Mouse (Mus musculus) limb, embryonic 10.5 days (tissue): ENCODE measurements around the gene Eci1. TPM values are rescaled to one million over a fixed set of nuclear protein-coding genes. Genes with fewer than 3 reads are reported as not detected.
"Not testable (repeated sequence)": the region's sequence is repeated elsewhere in the genome, so short reads cannot be mapped to it uniquely, and the experiment has no call there.

Experiments used
- DNase-seq: peaks from one replicate; pipeline ENCODE4 v3.0.0-alpha.2; 2017; ENCODE audit warnings: low spot score
- H3K27ac ChIP-seq: fragments of 300-500 bp; sonication (generic); 2 replicates; pipeline ENCODE4 v1.5.1; 2016; ENCODE audit warnings: mild to moderate bottlenecking
- H3K27me3 ChIP-seq: fragments of 300-500 bp; sonication (generic); 2 replicates; pipeline ENCODE4 v1.6.1; 2016; ENCODE audit warnings: low read depth, mild to moderate bottlenecking; ENCODE audit not compliant: poor library complexity, severe bottlenecking
- H3K36me3 ChIP-seq: fragments of 300-500 bp; sonication (generic); 2 replicates; pipeline ENCODE4 v1.6.1; 2016; ENCODE audit warnings: mild to moderate bottlenecking, moderate library complexity
- H3K4me1 ChIP-seq: fragments of 300-500 bp; sonication (generic); 2 replicates; pipeline ENCODE4 v1.6.1; 2016
- H3K4me3 ChIP-seq: fragments of 300-500 bp; sonication (generic); 2 replicates; pipeline ENCODE4 v1.5.1; 2016; ENCODE audit warnings: mild to moderate bottlenecking, moderate library complexity
- H3K9me3 ChIP-seq: fragments of 300-500 bp; sonication (generic); replicated peaks from 2 replicates; pipeline ENCODE4 v1.6.1; 2016; ENCODE audit warnings: mild to moderate bottlenecking
- WGBS: fragments of 180-500 bp; shearing (Covaris S2); methylation state at CpG from one replicate; pipeline ENCODE4 v1.1.7; 2016; 5-methylcytosine and 5-hydroxymethylcytosine counted together
- polyA plus RNA-seq: library from polyadenylated mRNA; unstranded; fragments of >200 nt; fragmentation: Nextera tagmentation; extraction: Ambion mirVana; gene quantifications from 2 replicates; pipeline ENCODE4 v1.2.1, GENCODE M21; 2016

Gene Eci1
- polyA plus RNA-seq, 1 experiment from 2014 or later, result 104 TPM

GRCm38 (mm10) chr17:24415011-24415410 lies 11.4 kb upstream of the Eci1 start:
- under 1% methylated on average over 21 of the region's 21 CpGs for WGBS
- no peak for DNase-seq
- Histone ChIP-seq H3K9me3 (no peaks in the 10 kb centered on the region), H3K36me3 (peaks cover 66% of the 10 kb centered on the region), H3K27me3 (no peaks in the 10 kb centered on the region), H3K4me3 (peak overlapping the region; percentile 78), H3K27ac (peak overlapping the region; percentile 99), H3K4me1 (peaks cover 25% of the 10 kb centered on the region)

DNA sequence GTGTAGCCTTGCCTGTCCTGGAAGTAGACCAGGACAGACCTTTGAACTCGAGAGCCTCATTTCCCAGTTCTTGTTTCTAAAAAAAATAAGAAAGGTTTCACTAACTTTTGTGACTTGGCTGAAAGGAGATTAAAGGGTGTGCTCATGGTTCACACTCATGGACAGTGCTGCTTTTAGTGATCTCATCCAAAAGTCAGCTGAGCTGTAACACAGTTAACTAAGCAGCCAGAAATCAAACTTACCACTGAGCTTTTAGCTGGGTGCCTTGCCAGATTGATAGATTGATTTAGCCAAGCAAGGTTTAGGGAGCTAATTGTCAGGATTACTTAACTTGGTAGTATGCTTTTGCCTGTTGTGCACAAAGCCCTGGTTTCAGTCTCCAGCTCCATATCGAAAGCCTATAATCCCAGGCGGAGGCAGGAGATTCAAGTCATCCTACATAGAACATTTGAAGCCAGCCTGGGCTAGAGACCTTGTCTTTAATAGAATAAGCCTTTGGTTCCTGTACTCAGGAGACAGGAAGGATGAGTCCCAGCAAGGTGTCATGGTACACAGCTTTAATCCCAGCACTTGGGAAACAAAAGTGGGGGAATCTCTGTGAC lies 10.3 kb upstream of the Eci1 start:
- Histone ChIP-seq H3K9me3 (no peaks in the 10 kb centered on the region), H3K4me3 (peak overlapping the region; percentile 78), H3K36me3 (peaks cover 66% of the 10 kb centered on the region), H3K27ac (no peak overlapping the region), H3K4me1 (peaks cover 25% of the 10 kb centered on the region), H3K27me3 (no peaks in the 10 kb centered on the region)
- DNase-seq, result no peak
- whole genome bisulfite sequencing, result 95% methylated on average over 3 of the region's 3 CpGs

DNA sequence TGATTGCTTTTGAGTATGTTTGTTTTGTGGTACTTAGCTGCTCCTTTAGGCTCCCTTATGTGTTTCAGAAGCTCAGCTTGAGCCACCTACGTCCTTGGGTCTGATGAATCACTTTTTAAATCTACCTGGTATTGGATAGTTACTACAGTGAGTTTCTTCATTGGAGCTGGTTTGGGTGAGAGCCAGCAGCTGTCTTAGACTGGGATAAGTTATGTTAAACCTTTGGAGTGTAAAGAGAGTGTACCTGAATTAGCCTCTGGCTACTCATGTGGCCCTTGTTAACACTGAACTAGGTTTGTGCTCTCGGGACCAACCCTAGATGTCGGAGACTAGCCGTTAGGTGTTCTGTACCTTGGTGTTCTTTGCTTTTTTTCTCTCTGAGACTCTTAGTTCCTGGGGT lies 3.3 kb upstream of the Eci1 start:
- WGBS, result 96% methylated on average over 4 of the region's 4 CpGs
- H3K27me3 ChIP-seq, result no peaks in the 10 kb centered on the region
- H3K4me1 ChIP-seq, result peaks cover 15% of the 10 kb centered on the region
- no peaks in the 10 kb centered on the region for H3K9me3 ChIP-seq
- no peak for DNase-seq
- H3K4me3 ChIP-seq, result no peak overlapping the region
- peaks cover 80% of the 10 kb centered on the region for H3K36me3 ChIP-seq
- no peak overlapping the region for H3K27ac ChIP-seq

DNA sequence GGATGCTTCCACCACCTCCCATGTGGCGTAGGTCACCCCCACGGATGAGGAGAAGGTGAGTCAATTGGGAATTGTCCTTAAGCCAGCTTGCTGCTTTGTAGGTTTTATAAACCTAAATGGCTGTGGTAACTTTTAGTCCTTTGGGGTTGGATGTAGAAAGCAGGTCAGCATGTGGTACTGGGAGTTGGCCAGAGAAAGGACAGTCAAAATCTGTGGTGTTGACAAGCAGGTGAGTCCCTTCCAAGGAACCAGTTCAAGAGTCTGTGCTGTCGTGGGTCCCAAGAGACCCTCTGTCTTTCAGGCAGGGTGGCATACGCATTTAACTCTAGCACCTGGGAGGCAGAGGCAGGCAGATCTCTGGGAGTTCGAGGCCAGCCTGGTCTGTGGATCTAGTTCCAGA lies 2.0 kb upstream of the Eci1 start:
- Histone ChIP-seq H3K9me3 (no peaks in the 10 kb centered on the region), H3K27ac (no peak overlapping the region), H3K4me3 (no peak overlapping the region), H3K27me3 (no peaks in the 10 kb centered on the region), H3K36me3 (peaks cover 71% of the 10 kb centered on the region), H3K4me1 (peaks cover 15% of the 10 kb centered on the region)
- no peak for DNase-seq
- 90% methylated on average over 5 of the region's 5 CpGs for WGBS

GRCm38 (mm10) chr17:24425326-24425725 lies 1.1 kb upstream of the Eci1 start:
- peaks cover 15% of the 10 kb centered on the region for H3K4me1 ChIP-seq
- H3K4me3 ChIP-seq, DNase-seq, H3K27me3 ChIP-seq, H3K9me3 ChIP-seq, H3K27ac ChIP-seq: not testable (repeated sequence)
- peaks cover 66% of the 10 kb centered on the region for H3K36me3 ChIP-seq
- WGBS, result 88% methylated on average over 6 of the region's 8 CpGs

DNA sequence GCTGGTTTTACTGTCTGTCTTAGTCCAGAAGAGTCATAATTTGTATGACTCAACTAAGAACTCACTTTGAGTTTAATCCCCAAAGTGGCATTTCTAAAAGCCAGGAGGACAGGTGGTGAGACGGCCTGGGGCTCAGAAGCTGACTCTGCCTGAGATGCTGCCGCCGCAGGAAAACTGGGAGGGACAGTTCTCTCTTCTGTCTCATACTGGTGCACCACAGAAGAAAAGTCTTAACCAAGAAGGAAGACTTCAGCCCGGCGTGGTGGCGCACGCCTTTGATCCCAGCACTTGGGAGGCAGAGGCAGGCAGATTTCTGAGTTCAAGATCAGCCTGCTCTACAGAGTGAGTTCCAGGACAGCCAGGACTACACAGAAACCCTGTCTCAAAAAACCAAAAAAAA lies 536 bp upstream of the Eci1 start:
- no peak overlapping the region for H3K27ac ChIP-seq
- no peaks in the 10 kb centered on the region for H3K9me3 ChIP-seq
- H3K4me3 ChIP-seq, result no peak overlapping the region
- H3K27me3 ChIP-seq, result no peaks in the 10 kb centered on the region
- no peak for DNase-seq
- H3K4me1 ChIP-seq, result peaks cover 15% of the 10 kb centered on the region
- peaks cover 62% of the 10 kb centered on the region for H3K36me3 ChIP-seq
- WGBS, result 91% methylated on average over 7 of the region's 7 CpGs

- Histone ChIP-seq H3K9me3 (no peaks in the 10 kb centered on the region), H3K27ac (peak overlapping the region; percentile 97), H3K4me3 (peak overlapping the region; percentile 78), H3K27me3 (no peaks in the 10 kb centered on the region), H3K4me1 (peaks cover 15% of the 10 kb centered on the region), H3K36me3 (peaks cover 55% of the 10 kb centered on the region)
- WGBS, result 14% methylated on average over 8 of the region's 8 CpGs
- DNase-seq, result no peak
Observed at GRCm38 (mm10) chr17:24427170-24427557, 723 bp downstream of the Eci1 start.

DNA sequence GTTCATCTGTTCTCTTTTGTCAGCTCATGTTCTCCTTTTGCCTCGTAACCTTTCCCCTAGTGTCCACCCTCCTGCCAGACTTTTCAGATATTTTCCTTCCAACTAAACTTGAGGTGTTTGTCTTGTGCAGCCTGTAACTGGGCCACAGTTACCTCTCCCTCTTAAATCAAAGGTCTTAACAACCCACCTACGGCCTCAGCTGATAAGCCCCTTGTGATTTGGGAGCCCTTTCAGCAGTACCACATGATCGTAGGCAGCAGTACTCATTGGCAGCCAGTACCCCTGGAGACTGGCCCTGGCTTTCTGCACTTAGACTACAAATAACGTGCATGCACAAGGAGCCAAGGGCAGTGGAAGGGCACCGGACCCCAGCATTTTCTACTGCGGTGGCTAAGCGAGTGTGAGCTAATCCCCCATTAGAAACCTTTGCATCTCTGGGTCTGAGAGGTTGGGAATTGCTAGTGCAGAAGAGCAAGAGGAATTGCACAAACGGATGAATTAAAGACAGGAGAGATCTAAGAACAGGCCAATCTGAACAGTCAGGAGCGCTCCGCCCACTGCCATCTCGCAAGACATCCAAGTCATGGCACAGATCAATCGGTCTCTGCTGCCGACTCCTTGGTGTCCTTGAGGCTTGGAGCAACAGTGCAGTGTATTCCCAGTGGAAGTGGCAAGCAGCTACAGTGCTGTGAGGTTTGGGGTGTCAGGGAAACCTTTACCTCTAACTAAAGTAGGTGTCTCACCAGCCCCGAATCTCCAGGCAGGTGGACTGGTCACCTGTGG lies 3.0 kb downstream of the Eci1 start:
- Histone ChIP-seq H3K36me3 (peaks cover 52% of the 10 kb centered on the region), H3K27ac (no peak overlapping the region), H3K27me3 (no peaks in the 10 kb centered on the region), H3K4me3 (no peak overlapping the region), H3K4me1 (peaks cover 15% of the 10 kb centered on the region), H3K9me3 (no peaks in the 10 kb centered on the region)
- WGBS, result 90% methylated on average over 14 of the region's 14 CpGs
- no peak for DNase-seq

DNA sequence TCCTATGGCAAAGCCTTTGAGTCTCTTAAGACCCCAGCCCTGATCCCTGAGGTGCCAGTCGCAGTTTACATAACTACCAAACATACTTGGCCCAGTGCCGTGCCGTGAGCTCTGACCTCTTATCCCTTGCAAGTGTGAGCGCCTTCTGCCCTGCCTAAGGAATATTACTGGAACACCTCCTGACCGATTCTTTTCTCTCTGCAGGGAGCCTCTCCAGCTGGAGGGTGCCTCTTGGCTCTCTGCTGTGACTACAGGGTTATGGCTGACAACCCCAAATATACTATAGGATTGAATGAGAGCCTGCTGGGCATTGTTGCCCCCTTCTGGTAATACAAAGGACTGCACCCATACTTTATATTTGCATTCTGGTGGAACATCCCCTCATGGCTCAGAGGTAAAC lies 10.6 kb downstream of the Eci1 start:
- Histone ChIP-seq H3K36me3 (peaks cover 95% of the 10 kb centered on the region), H3K4me3 (no peak overlapping the region), H3K27me3 (no peaks in the 10 kb centered on the region), H3K4me1 (no peaks in the 10 kb centered on the region), H3K9me3 (no peaks in the 10 kb centered on the region), H3K27ac (no peak overlapping the region)
- 82% methylated on average over 5 of the region's 5 CpGs for WGBS
- DNase-seq, result no peak

- Histone ChIP-seq H3K36me3 (peaks cover 100% of the 10 kb centered on the region), H3K4me3 (no peak overlapping the region), H3K4me1 (no peaks in the 10 kb centered on the region), H3K27ac (no peak overlapping the region), H3K27me3 (no peaks in the 10 kb centered on the region), H3K9me3 (no peaks in the 10 kb centered on the region)
- 96% methylated on average over 8 of the region's 8 CpGs for WGBS
- DNase-seq, result no peak
Observed at GRCm38 (mm10) chr17:24440377-24440776, 13.9 kb downstream of the Eci1 start.

DNA sequence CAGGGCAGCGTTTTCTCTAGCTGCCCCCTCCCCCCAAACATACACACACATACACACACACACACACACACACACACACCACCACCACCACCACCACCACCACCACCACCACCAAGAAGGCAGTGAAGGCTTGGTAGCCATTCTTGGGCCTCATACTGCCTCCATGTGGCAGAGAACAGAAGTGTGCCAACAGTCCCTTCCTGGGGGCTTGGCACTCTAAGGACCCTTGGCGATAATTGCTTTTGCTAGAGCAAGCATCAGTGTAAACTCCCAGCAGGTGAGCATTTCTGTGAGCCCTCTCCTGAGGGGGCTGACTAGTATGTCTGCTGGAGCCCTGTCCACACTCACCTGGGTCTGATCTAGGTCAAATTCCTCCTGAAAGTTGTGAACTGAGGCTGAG lies 14.7 kb downstream of the Eci1 start:
- Histone ChIP-seq H3K4me1 (no peaks in the 10 kb centered on the region), H3K36me3 (peaks cover 100% of the 10 kb centered on the region), H3K27me3 (no peaks in the 10 kb centered on the region), H3K9me3 (no peaks in the 10 kb centered on the region), H3K4me3 (no peak overlapping the region), H3K27ac (no peak overlapping the region)
- WGBS, result 62% methylated on average over 2 of the region's 2 CpGs
- DNase-seq, result no peak

DNA sequence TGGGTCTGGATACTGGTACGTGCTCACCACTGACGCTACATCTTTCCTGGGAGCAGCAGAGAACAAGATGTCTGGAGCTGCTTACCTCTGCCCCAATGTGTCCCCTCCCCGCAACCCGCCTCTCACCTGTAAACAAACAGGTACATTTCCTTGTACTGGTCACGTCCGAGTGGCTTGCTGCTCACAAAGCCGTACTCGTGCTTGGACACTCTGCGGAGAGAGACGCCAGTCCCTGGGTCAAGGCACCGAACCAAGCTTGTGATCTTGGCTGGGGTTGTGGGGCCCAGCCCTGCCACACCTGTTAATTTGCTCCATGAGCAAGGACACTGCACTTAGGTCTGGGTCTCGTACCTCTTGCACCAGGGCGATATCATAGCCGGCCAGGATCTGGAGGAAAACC lies 15.7 kb downstream of the Eci1 start:
- Histone ChIP-seq H3K4me1 (no peaks in the 10 kb centered on the region), H3K27ac (no peak overlapping the region), H3K36me3 (peaks cover 100% of the 10 kb centered on the region), H3K4me3 (no peak overlapping the region), H3K9me3 (no peaks in the 10 kb centered on the region), H3K27me3 (no peaks in the 10 kb centered on the region)
- no peak for DNase-seq
- 91% methylated on average over 14 of the region's 14 CpGs for whole genome bisulfite sequencing

DNA sequence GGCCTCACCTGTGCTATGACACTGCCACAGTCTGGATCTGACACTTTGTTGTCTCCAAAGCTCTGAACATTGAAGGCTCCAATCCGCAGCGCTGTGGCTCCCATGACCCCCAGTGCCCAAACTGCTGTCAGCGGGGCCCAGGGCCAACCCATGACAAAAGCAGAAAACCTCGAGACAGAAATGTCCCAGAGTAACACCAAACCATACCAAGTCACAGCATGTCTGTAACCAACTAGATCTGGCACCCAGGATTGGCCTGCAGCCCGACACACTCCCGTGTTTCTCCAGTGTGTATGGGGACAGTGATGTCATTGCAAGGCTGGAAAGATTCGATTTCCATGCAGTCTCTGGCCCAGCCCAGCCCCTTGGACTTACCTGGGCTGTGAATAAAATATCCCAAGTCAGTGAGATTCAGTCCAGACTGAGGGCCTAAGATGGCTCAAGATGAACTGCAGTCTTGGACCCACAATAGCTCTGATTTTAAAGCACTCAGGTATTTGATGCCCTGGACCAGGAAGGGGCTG lies 16.3 kb downstream of the Eci1 start, which contains the start of gene Dnase1l2:
TSS of gene Dnase1l2 (minus strand) at position 474 of the 524 bp plus-strand sequence.
- 88% methylated on average over 7 of the region's 7 CpGs for WGBS
- Histone ChIP-seq H3K9me3 (no peaks in the 10 kb centered on the region), H3K4me1 (no peaks in the 10 kb centered on the region), H3K27me3 (no peaks in the 10 kb centered on the region), H3K4me3 (no peak within 1 kb of the TSS), H3K36me3 (peaks cover 100% of the 10 kb centered on the region), H3K27ac (no peak within 1 kb of the TSS)
- no peak for DNase-seq
